Mouse (Mus musculus): ENCODE results near the gene Igsf9.
A peak's percentile ranks its signal among the peaks of the same experiment; 100 is the strongest.

- TF ChIP-seq POLR2A (IDR thresholded peaks at IDR 0.05; ENCODE audit: low read depth, low read length): no peak
- 0 out of 2 replicates have a peak, but pooled peaks have one; percentile 29 for TF ChIP-seq CTCF (IDR thresholded peaks at IDR 0.05; ENCODE audit: borderline replicate concordance, insufficient read depth, low read length)
Measured at GRCm38 (mm10) chr1:172481540-172482280, at the start of gene Igsf9.

Measured in embryonic fibroblast, embryonic 13.5 days (primary cell).